Mouse (Mus musculus) ES-CJ7 (cell line): ENCODE results near the gene Lck.
A peak's percentile ranks its signal among the peaks of the same experiment; 100 is the strongest.

ENCODE experiments used
- DNase-seq: peaks from one replicate; pipeline ENCODE4 v3.0.0; 2011; ENCODE audit warnings: low read depth, low spot score

Gene Lck

GRCm38 (mm10) chr4:129573430-129573829, at the start of gene Lck:
Gene Lck, minus strand, starts transcription at chr4:129573641.
- DNase-seq, result no peak

GRCm38 (mm10) chr4:129622803-129623535, 49.5 kb upstream of the Lck start:
- no peak for DNase-seq

- DNase-seq, result no peak
Measured at GRCm38 (mm10) chr4:129622120-129622802, 48.8 kb upstream of the Lck start.

- no peak for DNase-seq
Measured at GRCm38 (mm10) chr4:129621283-129621841, 47.9 kb upstream of the Lck start.

- no peak for DNase-seq
Measured at GRCm38 (mm10) chr4:129620419-129621282, 47.2 kb upstream of the Lck start.

GRCm38 (mm10) chr4:129618786-129619691, 45.6 kb upstream of the Lck start, which contains the start of gene Iqcc:
Gene Iqcc, minus strand, starts transcription at chr4:129619099.
- DNase-seq, result peak; percentile 95

- DNase-seq, result no peak
Measured at GRCm38 (mm10) chr4:129618031-129618430, 44.6 kb upstream of the Lck start.

- DNase-seq, result no peak
Measured at GRCm38 (mm10) chr4:129617121-129617641, 43.7 kb upstream of the Lck start.

- DNase-seq, result no peak
Measured at GRCm38 (mm10) chr4:129616631-129617030, 43.2 kb upstream of the Lck start.

- DNase-seq, result no peak
Measured at GRCm38 (mm10) chr4:129615801-129616290, 42.4 kb upstream of the Lck start.

- no peak for DNase-seq
Measured at GRCm38 (mm10) chr4:129614093-129614492, 40.7 kb upstream of the Lck start, which contains the start of gene Dcdc2b. Gene Dcdc2b, minus strand, starts transcription at chr4:129614257.

- DNase-seq, result no peak
Measured at GRCm38 (mm10) chr4:129610472-129610871, 37.0 kb upstream of the Lck start.

- DNase-seq, result peak; percentile 81
Measured at GRCm38 (mm10) chr4:129610026-129610425, 36.6 kb upstream of the Lck start.

GRCm38 (mm10) chr4:129609139-129609631, 35.7 kb upstream of the Lck start:
- no peak for DNase-seq

- DNase-seq, result peak; percentile 92
Measured at GRCm38 (mm10) chr4:129608426-129609025, 35.1 kb upstream of the Lck start.

- DNase-seq, result peak; percentile 83
Measured at GRCm38 (mm10) chr4:129600233-129601158, 27.1 kb upstream of the Lck start, which contains the start of the genes Eif3i and Tmem234. Gene Eif3i, minus strand, starts transcription at chr4:129600648. Gene Tmem234, plus strand, starts transcription at chr4:129600668.

GRCm38 (mm10) chr4:129588865-129589264, 15.4 kb upstream of the Lck start:
- no peak for DNase-seq

GRCm38 (mm10) chr4:129586943-129587342, 13.5 kb upstream of the Lck start:
- no peak for DNase-seq
